Comparison of ENCODE assay signal across 40 mouse cellular contexts in the genomic region with DNA sequence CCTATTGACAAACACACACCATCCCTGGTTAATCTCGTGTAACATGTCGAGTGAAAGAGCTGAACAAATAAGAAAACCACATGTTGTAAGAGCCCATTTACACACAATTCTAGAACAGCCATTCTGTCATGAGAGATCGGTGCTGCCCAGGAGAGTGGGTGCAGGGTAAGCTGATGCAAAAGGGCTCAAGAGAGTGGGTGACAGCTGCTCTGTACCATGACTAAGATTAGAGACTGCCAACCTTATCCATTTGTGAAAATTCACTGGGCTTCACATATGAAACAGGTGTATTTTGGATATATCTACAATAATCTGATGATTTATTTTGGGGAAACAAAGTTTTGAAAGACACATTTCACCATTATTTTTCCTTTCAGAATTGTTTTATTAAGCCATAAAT. TPM values are rescaled to one million over a fixed set of nuclear protein-coding genes. Genes with fewer than 3 reads are reported as not detected.
"Had no signal": no experiment of that assay in that cellular context is flagged by ENCODE, and none has a peak within 500 bp of the region (broad histone marks: within the 10 kb centered on the region; RNA-seq: fewer than 3 reads in every experiment).

No protein-coding gene starts in this region.

- H3K36me3 ChIP-seq: heart, embryonic 10.5 days; heart, embryonic 12.5 days; heart, embryonic 13.5 days; heart, embryonic 15.5 days; hindbrain, embryonic 10.5 days; hindbrain, embryonic 12.5 days; hindbrain, embryonic 13.5 days; hindbrain, embryonic 15.5 days; intestine, embryonic 15.5 days; kidney, embryonic 15.5 days had no signal

- DNase-seq: heart, postnatal 10 days; heart, postnatal 14 days; heart, postnatal 36 days; heart, postnatal 4 days; kidney, adult 11 months; kidney, adult 18-20 months; kidney, adult 2 months; kidney, adult 8-10 months; kidney, adult 9 months; kidney, postnatal 10 days; kidney, postnatal 14 days; kidney, postnatal 25 days; kidney, postnatal 36 days; kidney, postnatal 4 days; layer of hippocampus, adult 9-11 months; layer of hippocampus, postnatal 36 days had no signal

- H3K4me3 ChIP-seq: heart, embryonic 10.5 days; heart, embryonic 12.5 days; heart, embryonic 13.5 days; heart, embryonic 15.5 days; hindbrain, embryonic 10.5 days; hindbrain, embryonic 12.5 days; hindbrain, embryonic 13.5 days; hindbrain, embryonic 15.5 days; intestine, embryonic 15.5 days; kidney, embryonic 15.5 days; layer of hippocampus, adult 2 months; left cerebral cortex, adult 2 months had no signal

- H3K4me2 ChIP-seq: heart, embryonic 11.5 days; heart, embryonic 12.5 days; heart, embryonic 13.5 days; heart, embryonic 15.5 days; hindbrain, embryonic 12.5 days; hindbrain, embryonic 13.5 days; hindbrain, embryonic 14.5 days; hindbrain, embryonic 15.5 days; intestine, embryonic 15.5 days; kidney, embryonic 15.5 days had no signal

- H3K27me3 ChIP-seq: heart, embryonic 12.5 days; heart, embryonic 13.5 days; heart, embryonic 15.5 days; hindbrain, embryonic 12.5 days; hindbrain, embryonic 13.5 days; hindbrain, embryonic 15.5 days; intestine, embryonic 15.5 days; kidney, embryonic 15.5 days had no signal

RNA-seq across cellular contexts. Expression of a gene that starts 37.6 kb away (rescaled TPM):
- total RNA-seq: hematopoietic stem cell, adult 5-6 weeks; hindbrain, postnatal 0 days; layer of hippocampus, adult 8-10 months; layer of hippocampus, postnatal 25 days; layer of hippocampus, postnatal 36 days; left cerebral cortex, adult 2 months had no signal
- polyA plus RNA-seq: heart, embryonic 10.5 days; heart, embryonic 11.5 days; heart, embryonic 12.5 days; hindbrain, embryonic 10.5 days; hindbrain, embryonic 12.5 days; hindbrain, embryonic 13.5 days; hindbrain, embryonic 14.5 days; hindbrain, embryonic 15.5 days; hindbrain, postnatal 0 days; inflammation-experienced regulatory T-cells, adult 6 months; intestine, embryonic 14.5 days; intestine, embryonic 15.5 days; intestine, embryonic 16.5 days; intestine, postnatal 0 days; kidney, adult 2 months; kidney, embryonic 14.5 days; large intestine, adult 2 months had no signal
